Mouse (Mus musculus) kidney, adult 11 months (tissue): ENCODE results near the gene Thsd7a.

Experiments
- DNase-seq: peaks from one replicate; pipeline ENCODE4 v3.0.0; 2022

Thsd7a gene

DNA sequence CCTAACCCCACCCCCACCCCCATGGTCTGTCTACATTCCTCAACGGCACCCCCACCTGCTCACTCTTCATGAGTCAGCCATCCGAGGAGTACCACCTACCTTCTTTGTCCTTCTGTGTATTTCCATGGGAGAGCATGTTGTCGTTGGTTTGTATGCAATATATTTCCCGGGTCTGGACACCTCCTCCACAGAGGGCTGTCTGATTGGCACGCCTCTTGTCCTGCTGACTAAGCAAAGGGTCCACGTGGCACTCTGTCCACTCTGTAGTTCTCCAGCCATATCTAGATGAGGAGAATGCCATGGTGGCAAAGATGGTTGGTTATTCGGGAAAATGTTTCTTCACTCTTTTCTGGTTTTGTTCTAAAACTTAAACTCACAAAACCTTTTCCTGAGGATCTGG is 248.3 kb downstream of the Thsd7a start:
- no peak for DNase-seq

DNA sequence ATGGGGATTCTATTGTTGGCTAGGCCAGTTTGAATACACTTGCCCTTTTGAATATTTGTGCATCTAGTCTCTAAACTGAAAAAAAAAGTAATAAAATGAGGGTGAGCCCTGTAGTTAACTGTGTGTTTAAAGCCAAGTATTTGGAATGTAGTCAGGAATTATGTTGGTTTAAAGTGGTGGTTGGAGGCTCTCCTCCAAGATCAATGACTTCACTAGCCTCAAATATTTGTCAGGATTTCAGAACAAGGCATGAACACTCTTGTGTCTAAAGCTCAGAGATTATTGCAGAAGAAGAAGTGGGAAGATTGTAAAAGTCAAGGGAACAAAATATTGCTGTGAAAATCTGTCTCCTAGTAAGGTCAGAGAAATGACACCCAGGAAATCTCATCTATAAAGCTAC is 249.3 kb downstream of the Thsd7a start:
- no peak for DNase-seq

GRCm38 (mm10) chr6:12493571-12493970 is 255.6 kb downstream of the Thsd7a start:
- DNase-seq, result no peak

- no peak for DNase-seq
Measured at GRCm38 (mm10) chr6:12488882-12489281, 260.3 kb downstream of the Thsd7a start.

DNA sequence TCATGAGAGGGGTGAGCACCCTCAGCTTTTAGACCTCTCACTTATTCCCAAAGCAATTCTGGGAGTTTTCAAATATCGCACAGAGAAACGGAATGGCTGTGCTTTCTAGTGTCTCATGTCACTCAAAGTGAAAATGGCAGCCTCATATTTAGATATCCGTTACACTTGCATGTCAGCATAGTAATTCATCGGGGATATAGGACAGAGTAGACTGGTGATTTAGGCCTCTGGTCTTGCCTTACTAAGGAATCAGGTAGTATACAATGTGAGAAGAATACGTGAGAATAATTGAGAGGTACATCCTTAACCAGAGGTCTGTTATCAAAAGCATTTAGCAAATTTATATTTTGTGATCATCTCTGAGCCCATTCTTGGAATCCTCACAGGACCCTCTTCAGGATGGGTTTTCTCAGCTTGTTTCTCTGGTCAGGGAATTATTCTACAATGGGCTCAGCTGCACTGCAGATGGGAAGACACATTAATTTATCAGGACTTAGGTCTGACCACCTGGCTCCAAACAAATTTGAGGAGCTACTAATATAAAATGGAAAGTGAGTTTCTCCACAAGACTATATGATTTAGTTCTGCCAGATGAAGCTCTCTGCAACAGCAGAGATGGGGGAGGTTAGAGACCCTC is 267.6 kb downstream of the Thsd7a start:
- DNase-seq, result no peak

- no peak for DNase-seq
Measured at GRCm38 (mm10) chr6:12478359-12478758, 270.9 kb downstream of the Thsd7a start.

DNA sequence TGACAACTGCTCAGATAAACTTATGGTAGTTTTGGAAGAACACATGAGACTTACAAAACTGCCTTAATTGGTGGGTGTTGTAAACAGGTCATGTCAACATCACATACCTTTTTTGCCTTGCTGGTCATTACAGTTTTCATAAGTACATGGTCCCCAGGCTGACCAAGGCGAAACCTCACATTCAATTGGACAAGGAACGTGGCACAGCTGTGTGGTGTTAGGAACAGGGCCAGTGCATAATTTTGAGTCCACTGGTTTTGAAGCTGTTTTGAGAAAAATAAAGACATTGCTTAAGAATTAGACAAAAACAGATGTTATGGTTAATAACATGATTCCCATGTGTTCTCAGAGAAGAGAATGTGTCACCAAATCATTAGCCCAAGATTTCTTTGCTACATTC is 278.3 kb downstream of the Thsd7a start:
- DNase-seq, result no peak

DNA sequence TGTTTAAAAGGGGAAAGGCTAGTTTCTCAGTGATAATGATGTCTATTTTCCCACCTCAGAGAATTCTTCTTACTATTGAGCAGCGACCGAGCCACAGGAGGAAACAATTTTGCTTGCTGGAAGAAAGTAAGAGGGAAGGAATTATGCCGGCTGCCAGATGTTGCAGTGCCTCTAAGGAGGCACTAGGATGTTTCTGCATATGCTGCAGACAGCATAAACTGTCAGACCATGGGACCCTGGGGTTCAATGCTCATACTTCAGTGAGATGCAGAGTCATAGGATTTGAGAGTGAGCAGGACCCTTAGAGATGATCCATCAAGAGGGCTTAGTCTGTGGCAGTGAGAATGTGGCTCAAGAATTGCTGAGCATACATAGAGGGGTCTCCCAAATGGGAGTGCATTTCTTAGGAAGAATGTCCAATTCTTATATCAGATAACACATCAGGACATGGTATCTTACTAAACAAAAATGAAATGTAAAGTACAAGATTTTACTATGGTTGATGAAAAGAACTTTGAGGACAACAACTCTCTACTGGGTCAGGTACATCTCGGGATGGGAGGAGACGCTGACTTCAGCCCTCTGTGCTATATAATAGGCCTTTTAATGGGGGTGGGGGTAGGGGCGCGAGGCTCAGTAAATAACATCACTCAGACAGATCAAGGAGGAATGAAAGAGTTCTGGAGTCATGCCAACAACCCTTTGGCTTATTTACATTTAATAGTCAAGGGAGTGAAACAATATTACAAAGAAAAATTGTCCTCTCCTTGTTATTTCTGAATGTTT is 281.7 kb downstream of the Thsd7a start:
- DNase-seq, result no peak

- no peak for DNase-seq
Measured at GRCm38 (mm10) chr6:12458841-12459240, 290.4 kb downstream of the Thsd7a start.

DNA sequence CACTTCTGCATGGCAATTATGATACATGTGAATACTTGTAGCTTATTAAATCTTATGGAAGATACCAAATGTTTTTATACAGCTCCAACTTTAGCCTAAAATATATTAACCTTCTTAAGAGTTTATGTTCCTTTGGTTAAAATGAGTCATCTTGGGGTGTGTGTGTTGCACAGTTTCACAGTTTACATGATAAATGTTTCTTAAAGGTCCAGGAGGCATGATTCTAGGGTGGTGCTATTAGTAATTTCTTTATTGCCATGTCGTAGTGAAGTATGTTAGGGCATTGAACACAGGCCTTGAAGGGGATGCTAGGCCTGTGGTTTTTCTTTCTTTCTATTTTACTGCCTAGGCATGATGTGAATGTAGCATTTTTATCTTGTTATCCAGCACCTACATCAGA is 291.8 kb downstream of the Thsd7a start:
- no peak for DNase-seq

DNA sequence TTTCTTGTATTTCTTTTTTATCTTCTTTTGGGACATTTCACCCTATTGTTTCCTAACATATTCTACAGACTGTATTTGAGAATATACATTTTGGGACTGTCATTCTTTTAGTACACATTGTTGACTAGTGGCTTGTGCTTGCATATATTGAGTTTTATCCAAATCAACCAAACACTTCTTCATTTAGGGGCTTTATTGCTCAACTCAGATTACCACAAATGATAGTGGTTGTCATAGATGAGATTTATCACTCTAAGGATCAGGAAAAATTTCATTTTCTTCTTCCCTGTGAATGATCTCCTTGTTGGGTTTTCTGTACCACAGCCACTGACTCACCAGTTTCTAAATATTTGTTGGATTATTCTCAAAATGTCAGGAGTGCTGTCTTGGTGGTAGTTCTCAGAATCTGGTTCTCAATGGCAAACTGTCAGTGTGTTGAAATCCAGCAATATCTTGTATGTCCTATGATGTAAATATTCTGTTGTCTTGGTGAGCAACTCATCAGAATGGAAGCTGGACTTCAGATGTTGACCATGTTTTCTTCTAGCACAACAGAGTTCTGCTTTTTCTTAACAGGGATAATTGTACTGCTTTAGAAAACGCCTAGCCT is 294.2 kb downstream of the Thsd7a start:
- no peak for DNase-seq

GRCm38 (mm10) chr6:12454132-12454531 is 295.1 kb downstream of the Thsd7a start:
- no peak for DNase-seq

GRCm38 (mm10) chr6:12448851-12449250 is 300.4 kb downstream of the Thsd7a start:
- peak; percentile 12 for DNase-seq

DNA sequence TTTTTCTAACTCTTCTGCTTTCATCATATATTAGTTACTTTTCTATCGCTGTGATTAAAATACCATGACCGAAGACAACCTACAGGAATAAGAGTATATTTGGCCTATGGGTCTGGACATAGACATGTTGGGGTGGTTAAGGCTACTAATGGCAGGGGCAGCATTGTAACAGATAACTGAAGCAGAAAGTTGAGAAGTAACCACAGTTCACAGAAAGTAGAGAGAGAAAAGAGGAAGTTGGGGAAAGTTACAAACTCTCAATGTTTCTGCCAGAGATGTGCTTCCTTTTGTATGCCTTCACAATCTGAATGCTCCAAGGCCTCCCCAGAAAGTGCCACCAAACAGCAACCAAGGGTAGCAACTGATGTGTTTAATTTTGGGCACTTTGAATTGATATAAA is 303.7 kb downstream of the Thsd7a start:
- DNase-seq, result no peak

DNA sequence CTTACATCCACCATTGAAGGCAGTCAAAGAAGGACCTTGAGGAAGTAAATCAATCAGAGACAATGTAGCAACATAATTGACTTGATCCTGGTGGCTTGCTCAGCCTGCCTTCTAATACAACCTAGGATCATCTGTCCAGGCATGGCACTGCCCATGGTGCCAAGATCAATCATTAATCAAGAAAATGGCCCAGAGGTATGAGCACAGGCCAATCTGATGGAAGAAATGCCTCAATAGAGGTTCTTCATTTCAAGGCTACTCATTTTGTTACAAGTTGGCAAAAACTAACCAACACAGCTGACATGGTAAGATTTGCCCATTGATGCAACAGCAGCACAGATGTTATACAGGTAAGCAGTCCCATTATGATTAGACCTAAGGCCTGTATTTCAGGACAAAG is 309.6 kb downstream of the Thsd7a start:
- DNase-seq, result peak; percentile 4

GRCm38 (mm10) chr6:12419070-12419469 is 330.1 kb downstream of the Thsd7a start:
- no peak for DNase-seq

DNA sequence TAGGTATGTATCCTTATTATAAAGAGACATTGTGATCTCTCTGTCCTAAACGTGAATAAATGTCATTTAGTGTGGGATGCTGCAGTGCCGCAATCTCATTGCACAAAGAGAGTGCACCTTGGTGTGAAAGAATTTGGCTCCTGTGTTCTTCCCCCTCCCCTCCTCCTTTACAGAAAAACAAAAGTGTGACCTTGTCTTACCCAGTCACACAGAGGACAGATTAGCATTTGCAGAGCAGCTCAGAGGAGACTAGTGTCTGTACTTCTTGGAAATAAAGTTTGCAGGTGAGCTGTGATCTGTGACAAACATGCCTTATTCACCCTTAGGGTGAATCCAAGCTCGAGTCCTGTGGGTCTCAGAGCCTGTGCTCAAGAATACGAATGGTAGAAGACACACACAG is 332.2 kb downstream of the Thsd7a start:
- no peak for DNase-seq

GRCm38 (mm10) chr6:12404441-12404840 is 344.8 kb downstream of the Thsd7a start:
- DNase-seq, result no peak

DNA sequence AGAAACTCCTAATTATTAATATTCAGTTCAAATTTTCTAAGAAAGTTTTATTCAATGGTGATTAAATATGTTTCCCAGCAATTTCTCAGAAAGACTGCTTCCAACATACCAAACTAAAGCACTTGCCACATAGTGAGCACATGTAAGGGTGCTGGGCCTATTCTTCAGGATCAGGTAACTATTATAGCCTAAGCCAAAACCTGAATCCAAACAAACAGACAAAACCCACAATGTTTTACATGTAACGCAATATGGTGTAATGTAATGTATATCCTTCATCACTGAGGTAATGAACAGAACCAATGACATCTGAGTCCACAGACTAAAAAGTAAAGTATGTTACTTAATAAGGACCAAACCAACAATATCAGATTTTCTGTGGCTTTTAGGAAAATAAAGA is 346.2 kb downstream of the Thsd7a start:
- no peak for DNase-seq

- DNase-seq, result no peak
Measured at GRCm38 (mm10) chr6:12397776-12398522, 351.3 kb downstream of the Thsd7a start.

DNA sequence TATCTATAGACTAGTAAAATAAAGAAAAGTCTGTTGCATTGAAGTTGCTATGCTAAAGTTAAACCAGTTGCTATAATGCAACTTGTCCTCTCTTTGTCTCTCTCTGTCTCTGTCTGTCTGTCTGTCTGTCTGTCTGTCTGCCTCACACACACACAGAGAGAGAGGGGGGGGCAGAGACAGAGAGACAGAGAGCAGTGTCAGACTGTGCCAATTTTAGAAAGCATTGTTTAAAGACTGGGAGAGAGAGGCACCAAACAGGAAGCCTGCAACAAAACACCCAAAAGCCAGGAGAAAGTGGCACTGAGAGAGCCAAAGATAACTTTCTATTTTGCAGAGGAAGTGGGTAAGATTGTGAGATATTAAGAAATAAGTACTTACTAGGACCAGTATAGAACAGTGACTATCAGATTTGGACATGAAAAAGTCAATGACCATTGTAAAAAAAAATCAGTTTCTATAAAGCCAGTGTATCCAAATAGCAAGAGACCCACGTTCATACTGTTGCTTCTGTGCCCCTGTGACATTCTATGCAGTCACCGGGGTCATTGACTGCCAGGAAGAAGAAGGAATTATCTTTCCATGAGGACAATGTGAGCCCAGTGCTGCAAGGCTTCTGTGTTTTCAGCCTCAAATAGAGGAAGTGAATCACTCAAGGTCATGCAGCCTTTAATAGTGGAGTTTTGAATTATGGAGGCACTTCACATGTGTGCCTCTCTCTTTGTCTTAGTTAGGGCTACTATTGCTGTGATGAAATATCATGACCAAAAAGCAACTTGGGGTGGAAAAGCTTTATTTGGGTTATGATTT is 355.4 kb downstream of the Thsd7a start:
- no peak for DNase-seq

- no peak for DNase-seq
Measured at GRCm38 (mm10) chr6:12386731-12387130, 362.5 kb downstream of the Thsd7a start.

DNA sequence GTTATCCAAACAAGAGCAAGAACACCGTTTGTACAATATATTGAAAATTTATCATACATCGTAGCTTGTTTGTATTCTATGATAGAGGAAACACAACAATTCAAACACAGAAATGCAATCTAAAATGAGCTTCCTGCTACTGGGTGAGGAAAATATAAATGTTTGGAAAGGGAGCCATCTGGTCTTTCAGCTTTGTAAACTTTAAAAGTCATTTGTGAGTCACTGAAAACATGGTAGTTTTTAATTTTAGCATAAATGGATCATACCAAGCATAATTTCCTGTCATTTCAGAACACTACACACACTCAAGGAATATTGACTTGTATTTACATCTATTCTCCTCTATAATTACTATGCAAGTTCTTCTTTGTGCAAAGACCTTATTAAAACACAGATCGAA is 363.6 kb downstream of the Thsd7a start:
- no peak for DNase-seq
